Mouse (Mus musculus) activated CD4-positive, CD25-positive, alpha-beta regulatory T cell, adult 4 months (primary cell): Measurements from ENCODE around the gene Lrrc56. TPM values are rescaled to one million over a fixed set of nuclear protein-coding genes. Genes with fewer than 3 reads are reported as not detected.

Experiments
- ATAC-seq: one replicate; pipeline ENCODE4 v1.8.0; 2017
- polyA plus RNA-seq, 2 experiments: library from polyadenylated mRNA; unstranded; fragments of 100-300 nt; shearing (Covaris generic); gene quantifications; one replicate each; pipeline ENCODE4 v1.2.1; 2017

The Lrrc56 gene
- polyA plus RNA-seq, 2 experiments from 2014 or later: 1.4 to 1.9 TPM

DNA sequence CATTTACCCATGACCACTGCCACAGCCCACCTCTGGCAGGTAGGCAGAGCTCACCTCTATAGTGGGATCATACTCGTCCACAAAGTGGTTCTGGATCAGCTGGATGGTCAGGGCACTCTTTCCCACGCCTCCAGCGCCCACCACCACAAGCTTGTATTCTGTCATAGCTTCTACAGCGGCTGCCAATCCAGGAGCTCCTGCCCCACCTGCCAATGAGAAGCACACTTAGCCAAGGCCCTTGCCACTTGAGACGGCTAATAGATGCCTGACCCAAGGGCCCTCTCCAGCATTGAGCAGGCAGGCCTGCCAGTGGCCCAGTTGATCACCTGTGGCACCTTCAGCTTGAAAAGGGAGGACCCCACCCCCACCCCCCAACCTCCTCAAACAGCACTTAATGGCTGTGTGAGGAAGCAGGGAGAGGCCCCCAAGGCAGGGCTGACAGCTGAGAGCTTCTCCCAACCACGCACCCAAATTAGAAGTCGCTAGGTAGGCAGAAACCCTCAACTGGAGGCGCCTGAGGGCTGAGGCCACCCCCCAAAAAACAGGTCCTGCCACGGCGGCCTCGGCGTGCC is 1.1 kb upstream of the Lrrc56 start:
- ATAC-seq: no peak

GRCm38 (mm10) chr7:141193348-141193856 is 555 bp upstream of the Lrrc56 start:
- ATAC-seq: no peak

- ATAC-seq: no peak
These were observed 452 bp downstream of the Lrrc56 start for GRCm38 (mm10) chr7:141194409-141194808.

GRCm38 (mm10) chr7:141194830-141195229 is 873 bp downstream of the Lrrc56 start:
- peak; percentile 61 for ATAC-seq

GRCm38 (mm10) chr7:141195754-141196153 is 1.8 kb downstream of the Lrrc56 start:
- no peak for ATAC-seq

GRCm38 (mm10) chr7:141196619-141197282 is 2.8 kb downstream of the Lrrc56 start:
- ATAC-seq: no peak

DNA sequence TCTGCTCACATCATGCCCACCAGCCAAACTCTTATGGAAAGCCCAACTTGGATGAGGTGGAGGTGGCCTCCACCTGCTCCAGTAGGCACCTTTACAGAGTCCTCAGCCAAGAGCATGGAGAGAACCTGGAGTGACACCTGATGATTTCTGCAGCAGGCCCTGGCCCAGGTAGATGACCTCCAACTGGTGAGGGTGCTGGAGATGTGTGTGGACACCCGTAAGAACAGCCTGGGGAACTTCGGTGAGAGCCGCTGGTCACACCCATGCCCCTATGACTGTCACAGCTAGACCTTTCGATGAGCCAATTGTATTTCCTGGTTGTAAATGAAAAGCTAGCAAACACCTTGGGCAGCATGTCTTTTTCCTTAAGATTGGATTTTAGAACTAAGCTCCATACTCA is 4.2 kb downstream of the Lrrc56 start:
- no peak for ATAC-seq

DNA sequence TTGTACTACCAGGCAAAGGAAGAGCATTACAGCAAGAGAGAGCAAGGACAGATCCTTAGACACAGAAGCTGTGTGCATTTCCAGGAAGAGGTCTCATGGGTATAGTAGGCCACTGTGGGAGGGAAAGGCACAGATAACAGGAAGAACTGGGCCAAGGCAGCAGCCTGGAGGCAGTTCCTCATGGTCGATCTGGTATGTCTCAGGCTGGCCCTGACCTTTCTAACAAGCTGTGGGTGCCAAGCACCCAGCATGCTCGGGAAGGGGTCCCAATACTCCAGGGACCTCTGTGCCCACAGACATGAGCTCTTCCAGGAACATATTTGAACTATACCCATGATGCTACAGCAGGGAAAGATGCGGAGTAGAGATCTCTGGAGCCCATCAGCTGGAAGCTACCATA is 10.6 kb downstream of the Lrrc56 start:
- no peak for ATAC-seq

- ATAC-seq: no peak
These were observed 11.5 kb downstream of the Lrrc56 start for GRCm38 (mm10) chr7:141205504-141205903.

DNA sequence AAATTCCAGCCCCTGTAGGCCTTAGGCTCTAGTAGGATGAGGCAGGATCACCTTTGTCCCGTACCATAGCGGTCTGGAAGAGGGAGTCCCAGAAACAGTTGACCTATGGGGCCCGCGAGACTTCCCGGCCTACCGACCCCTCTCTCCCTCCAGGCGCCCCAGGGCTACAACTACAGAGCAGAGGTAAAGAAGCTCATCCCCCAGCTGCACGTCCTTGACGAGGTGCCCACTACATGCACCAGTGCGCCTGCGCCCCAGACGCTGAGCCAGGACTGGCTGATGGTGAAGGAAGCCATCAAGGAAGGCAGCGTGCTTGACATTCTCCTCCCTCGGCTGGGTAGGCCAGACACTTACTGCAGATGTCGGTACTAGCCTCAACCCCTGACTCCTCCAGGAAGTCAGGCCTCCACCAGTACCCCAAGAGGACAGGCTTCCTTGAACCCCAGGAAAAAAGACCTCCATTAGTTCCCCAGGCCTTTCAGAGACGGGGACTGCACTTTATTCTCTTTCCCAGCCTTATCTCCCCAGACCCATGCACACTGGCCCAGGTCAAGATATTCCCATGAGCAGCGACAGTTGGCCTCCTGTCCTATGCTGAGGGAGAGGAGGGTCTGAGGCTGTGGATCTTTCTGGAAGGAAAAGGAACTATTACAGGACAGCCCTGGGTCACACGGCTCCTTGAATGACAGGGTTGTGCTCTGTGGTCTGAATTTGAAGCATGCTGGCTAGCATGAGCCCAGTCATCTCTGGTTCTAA is 12.4 kb downstream of the Lrrc56 start:
- no peak for ATAC-seq

DNA sequence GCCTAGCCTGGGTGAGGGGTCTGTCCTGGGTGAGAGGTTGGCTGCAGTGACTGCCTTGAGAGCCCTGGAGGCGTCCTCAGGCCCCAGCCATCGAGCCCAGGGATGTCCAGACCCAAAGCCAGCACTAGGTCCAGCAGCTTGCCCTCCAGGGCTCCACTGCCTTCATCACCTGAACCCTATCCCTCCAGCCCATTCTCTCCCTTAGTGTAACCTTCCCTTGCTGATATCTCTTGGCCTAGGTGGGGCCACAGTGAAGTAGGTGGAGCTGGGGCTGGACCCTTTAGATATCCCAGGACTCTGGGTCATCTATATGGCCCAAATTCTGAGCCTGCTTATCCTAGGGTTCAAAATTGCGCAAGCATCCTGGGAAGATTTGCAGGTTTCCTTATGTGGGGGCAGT is 15.6 kb downstream of the Lrrc56 start:
- no peak for ATAC-seq

DNA sequence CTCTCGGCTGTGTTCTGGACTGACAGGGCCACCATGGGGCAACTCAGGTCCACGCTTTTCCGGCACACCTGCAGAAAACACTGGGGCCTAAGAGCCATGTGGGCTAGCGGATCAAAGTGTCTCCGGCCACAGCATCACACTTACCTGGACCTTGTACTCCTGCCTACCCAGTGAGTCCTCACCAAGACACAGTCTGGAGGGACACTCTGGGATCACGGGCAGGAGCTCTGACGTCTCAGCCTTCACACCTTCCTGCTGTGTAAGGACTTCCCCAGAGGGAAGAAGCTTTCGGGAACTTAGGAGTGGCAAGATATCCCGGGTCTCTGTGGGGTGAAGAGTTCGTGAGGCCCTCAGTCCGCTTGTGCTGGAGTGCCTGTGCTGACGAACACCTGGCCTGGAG is 16.2 kb downstream of the Lrrc56 start:
- ATAC-seq: no peak

- ATAC-seq: no peak
These were observed 16.7 kb downstream of the Lrrc56 start for GRCm38 (mm10) chr7:141210606-141211131.

- ATAC-seq: no peak
These were observed 19.2 kb downstream of the Lrrc56 start for GRCm38 (mm10) chr7:141213133-141213532.

- ATAC-seq: no peak
These were observed 19.8 kb downstream of the Lrrc56 start, which contains the start of gene Lmntd2 for GRCm38 (mm10) chr7:141213605-141214235. Gene Lmntd2, minus strand, starts transcription at chr7:141214080.

- ATAC-seq: no peak
These were observed 20.4 kb downstream of the Lrrc56 start for GRCm38 (mm10) chr7:141214310-141214709.

DNA sequence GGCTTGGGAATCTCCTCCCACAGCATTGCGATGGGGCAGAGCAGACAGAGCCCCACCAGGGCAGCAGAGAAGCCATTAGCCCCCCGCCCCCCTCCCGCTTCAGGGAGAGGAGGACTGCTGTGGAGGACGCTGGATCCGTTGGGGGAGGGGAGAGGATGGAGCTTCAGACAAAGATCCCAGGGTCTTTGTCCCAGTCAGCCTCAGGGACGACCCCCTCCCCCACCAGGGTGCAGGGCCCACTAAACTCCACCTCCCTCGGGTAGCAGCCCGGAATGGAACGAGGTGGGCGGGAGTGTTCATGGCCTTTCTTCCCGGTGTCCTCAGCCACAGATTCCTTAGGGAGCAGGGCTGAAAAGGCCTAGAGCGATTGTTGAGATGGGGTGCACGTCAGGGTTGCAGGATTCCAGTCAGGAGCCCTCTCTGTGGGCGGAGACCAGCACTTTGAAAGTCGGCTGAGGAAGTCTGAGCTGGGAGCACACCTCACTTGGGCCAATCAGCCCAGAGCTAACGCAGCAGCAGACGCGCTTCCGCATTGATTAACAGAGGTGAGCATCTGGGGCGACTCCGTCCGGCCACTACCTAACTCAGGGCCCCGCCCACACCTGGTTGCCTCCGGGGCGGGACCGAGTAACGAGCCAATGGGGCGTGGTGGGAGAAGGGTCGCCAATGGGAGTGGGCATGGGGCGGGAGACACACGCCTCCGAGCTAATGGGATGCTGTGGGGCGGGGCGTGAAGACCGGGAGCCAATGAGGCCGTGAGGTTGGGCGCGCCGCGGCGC is 21.3 kb downstream of the Lrrc56 start, which contains the start of gene Rassf7:
Gene Rassf7 (plus strand): TSS at position 760 of the 779 bp plus-strand sequence.
- peak; percentile 97 for ATAC-seq

DNA sequence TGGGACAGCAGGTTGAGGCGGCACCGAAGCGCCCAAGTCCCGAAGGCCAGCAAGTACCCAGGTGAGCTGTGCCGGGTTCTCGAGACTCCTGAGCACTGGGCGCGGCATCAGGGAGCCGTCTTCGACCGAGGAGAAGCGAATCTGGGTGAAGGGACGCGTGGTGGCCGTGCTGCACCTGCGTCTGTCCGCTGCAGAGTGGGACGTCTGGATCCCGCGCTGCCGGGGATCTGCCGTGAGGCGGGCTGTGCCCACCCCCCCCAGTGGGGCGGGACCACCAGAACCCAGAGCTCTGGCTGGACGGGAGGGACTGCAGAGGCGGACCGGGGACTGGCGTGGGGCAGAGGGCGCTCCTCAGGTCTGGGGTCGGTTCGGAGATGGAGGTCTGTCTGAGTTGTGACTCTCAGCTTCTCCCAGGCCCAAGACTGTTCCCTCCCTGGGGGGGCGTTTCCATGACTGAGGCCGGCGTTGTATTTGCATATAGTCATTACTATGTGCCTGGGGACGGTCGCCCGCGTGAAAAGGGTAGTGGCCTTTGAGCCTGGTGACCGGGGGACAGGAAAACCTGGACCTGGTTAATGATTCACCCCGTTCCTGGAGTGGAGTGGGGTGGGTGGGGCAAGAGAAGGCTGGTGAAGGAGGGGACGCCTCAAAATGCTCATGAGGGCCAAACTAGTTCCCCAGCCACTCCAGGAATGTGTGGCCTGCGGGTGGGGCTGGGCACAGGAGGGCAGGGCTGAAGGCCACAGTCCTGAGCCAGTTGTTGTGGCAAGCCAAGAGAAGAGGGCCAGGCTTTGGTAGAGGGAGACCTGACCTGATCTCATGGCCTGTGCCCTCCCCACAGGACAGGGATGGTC is 22.1 kb downstream of the Lrrc56 start:
- ATAC-seq: peak; percentile 16

GRCm38 (mm10) chr7:141216894-141217293 is 22.9 kb downstream of the Lrrc56 start:
- no peak for ATAC-seq

DNA sequence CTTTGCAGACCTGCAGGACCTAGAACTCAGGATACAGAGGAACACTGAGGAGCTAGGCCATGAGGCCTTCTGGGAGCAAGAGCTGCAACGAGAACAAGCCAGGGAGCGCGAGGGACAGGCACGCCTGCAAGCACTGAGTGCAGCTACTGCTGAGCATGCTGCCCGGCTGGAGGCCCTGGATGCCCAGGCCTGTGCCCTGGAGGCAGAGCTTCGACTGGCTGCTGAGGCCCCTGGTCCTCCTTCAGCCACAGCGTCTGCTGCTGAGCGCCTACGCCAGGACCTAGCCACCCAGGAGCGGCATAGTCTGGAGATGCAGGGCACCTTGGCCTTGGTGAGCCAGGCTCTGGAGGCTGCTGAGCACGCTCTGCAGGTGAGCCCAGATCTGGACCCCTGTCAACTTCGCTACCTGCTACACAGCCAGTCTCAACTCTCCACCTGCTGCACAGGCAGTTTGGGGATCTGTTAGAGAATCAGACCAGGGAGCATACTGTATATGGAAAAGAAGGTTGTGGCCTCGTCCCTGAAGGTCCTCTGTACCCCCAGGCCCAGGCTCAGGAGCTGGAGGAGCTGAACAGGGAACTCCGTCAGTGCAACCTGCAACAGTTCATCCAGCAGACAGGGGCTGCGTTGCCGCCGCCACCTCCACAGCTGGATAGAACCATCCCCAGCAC is 23.5 kb downstream of the Lrrc56 start:
- no peak for ATAC-seq
